Mouse (Mus musculus): ENCODE data around the gene Hbb-bs. TPM values are rescaled to one million over a fixed set of nuclear protein-coding genes. Genes with fewer than 3 reads are reported as not detected.
A peak's percentile ranks its signal among the peaks of the same experiment; 100 is the strongest.
"Not testable (repeated sequence)": the region's sequence is repeated elsewhere in the genome, so short reads cannot be mapped to it uniquely, and the experiment has no call there.

Hbb-bs gene
- total RNA-seq, 2 experiments from 2014 or later, result 24,882 to 31,010 TPM

DNA sequence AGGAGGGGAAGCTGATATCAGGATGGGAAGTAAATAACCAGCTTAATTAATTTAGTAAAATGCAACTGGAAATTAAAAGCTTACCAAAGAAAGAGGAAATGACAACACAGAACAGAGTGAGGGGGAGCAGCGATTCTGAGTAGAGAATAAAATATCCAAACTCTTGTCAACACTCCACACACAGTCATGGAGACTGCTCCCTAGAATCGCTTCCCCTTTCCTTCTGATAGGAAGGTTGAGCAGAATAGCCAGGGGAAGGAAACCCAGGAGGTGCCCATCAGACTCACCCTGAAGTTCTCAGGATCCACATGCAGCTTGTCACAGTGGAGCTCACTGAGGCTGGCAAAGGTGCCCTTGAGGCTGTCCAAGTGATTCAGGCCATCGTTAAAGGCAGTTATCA, 14.7 kb downstream of the Hbb-bs start:
- intact Hi-C loops (cut with DNase I); DNase-seq: not testable (repeated sequence)

DNA sequence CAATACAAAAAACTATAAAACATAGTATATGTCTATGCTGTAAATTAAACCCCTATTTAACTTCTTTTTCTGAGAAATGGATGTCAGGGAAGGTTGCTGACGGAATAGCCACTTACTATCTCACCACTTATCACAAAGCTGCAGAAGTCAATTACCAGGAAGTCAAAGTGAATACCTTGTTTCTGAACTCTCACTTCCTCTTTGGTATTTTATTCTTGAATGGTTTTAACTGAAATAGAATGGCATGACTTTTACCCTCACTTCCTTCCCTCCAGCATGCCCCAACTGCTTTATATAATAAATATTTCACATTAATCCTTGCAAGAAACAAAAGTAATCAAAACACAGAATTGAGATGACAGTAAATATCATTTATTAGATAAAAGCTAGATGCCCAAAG, 15.7 kb downstream of the Hbb-bs start:
- intact Hi-C loops (cut with DNase I), result no loop called here
- no peak for DNase-seq

DNA sequence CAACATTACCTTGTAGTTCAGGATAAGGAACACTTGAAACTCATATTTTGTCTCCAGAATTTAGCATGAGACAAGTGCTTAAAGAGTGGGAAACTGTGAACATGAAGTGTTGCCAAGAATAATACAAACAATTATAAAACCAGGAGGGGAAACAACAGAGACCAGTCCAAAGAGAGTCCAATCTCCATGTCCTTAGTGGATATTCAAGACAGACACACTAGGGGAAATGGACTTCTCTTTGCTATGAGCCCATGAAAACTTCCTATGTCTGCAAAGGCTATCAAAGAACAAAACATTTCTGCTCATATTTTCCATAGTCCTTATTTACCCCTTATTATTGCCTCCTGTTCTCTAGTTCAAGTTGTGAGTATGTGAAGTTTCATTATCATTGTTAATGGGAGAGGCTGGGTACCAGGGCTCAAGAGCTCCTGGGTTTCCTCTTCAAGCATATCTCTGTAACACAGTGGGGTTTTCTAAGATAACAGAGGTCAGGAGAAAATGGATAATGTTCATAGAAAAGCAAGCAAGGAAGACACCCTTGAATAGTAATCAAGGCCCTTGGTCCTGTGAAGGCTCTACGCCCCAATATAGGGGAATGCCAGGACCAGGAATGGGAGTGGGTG, 16.6 kb downstream of the Hbb-bs start:
- DNase-seq, result no peak
- intact Hi-C loops (cut with DNase I), result no loop called here

DNA sequence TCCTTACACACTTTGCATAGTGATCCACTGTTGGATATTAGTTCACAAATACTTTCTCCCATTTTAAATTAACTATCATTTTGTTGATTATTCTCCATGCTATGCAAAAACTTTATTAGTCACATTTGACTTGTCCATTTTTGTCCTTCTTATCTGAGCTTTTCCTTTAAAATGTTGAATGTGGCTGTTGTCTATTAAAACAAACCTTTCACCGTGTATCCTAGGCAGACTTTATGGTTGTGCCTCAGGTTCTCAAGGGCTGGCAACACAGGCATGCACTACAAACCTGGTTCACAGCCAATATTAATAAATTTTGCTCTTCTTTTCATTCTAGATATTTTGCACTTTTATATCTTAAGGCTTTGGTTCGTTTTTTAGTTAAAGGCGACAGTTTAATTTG, 17.1 kb downstream of the Hbb-bs start:
- intact Hi-C loops (cut with DNase I), result no loop called here
- DNase-seq, result no peak

DNA sequence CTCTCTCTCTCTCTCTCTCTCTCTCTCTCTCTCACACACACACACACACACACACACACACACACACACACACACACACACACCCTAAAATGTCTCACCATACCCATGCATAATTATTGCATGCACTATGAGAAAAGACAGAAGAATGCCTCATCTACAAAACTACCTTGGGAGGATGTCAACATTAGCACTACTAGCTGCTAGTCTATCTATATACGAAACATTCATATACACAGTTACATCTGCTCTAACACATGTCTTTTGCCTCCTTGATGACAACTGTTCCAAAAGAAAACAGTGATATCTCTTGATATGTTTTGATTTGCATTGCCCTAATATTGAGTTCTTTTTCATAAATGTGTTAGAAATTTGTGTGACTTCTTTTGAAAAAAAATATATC, 17.6 kb downstream of the Hbb-bs start:
- intact Hi-C loops (cut with DNase I), result no loop called here
- DNase-seq, result no peak

DNA sequence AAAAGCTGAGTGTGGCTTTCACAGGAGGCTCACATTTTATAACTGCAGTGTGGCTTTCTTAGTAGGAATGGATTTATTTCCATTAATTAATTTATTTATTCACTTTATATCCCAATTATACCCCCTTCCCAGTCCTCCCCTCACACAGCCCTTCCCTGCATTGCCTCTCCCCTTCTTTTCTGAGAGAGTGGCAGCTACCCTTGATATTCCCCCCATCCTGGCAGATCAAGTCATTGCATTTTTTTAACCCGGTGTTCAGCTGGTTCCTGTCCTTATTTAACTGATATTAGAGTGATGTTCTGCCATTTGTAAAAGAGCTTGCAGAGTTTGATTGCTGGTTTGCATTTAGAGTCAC, 18.1 kb downstream of the Hbb-bs start:
- intact Hi-C loops (cut with DNase I), result no loop called here

DNA sequence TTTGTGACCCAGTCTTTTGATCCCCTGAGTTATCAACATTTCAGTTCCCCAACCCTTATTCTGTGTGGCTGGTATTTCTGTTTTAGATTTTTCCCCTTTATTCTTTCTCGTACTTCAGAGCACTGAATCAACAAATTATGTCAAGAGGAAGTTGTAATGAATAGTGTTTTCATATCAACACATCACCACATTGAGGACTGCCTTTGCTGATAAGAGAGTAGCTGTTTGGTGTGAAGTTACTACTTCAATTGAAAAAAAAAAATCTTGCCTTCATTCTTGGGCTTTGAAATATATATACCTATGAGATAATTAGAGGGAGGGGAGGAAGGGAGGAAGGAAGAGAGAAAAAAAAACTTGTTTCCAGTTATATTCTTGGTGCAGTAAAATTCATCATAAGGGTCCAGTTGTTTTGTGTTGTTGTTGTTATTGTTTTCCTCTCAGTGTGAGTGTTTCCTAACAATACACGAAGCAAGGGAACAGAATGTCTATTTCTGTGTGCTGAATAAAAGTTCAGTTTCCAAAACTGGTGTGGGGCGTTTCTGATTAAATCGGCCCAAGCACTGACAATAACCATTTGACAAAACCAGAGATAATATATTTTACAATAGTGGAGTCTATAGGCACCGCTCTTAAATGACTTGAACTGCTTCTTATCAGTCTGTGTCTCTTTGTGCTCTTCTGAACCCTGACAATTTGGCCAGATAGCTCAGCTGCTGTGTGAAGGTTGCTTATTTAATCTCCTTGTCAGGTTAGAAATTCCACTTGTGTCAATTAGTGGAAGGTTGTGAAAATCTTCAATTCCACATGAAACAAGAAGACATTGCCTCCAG, 18.7 kb downstream of the Hbb-bs start:
- DNase-seq, result no peak
- intact Hi-C loops (cut with DNase I), result no loop called here

More for the DNA sequence above, 18.1 kb downstream of the Hbb-bs start:
- no peak for DNase-seq

DNA sequence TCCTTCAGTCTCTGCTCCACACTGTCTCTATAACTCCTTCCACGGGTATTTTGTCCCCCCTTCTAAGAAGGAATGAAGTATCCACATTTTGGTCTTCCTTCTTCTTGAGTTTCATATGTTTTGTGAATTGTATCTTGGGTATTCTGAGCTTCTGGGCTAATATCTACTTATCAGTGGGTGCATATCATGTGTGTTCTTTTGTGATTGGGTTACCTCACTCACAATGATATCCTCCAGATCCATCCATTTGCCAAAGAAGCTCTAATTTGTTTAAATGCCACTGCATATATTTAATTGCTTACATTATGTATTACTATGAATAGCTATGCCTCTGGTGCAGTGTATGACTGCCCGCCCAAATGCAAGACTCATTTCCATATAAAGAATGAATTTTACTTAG, 19.8 kb downstream of the Hbb-bs start:
- DNase-seq, result not testable (repeated sequence)

DNA sequence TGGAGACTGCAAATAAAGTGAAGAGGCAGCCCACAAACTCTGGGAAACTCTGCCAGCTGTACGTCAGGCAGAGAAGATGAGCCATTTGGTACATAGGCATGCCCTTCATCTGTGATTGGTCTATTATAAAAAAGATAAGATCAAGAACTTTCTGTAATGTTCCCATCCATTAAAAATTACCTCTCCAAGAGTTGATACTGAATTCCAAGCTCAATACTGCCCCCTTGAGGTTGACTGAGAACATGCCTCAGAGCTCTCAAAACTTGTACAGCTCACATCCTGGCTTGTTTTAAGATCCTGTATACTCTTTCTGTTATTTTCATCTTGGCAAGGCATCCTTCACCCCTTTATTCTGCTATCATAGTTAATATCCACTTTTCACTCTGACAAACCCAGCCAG, 21.0 kb downstream of the Hbb-bs start:
- peak in 1 of 2 experiments; percentile 19 for DNase-seq
- intact Hi-C loops (cut with DNase I), result no loop called here

More for the DNA sequence above, 19.8 kb downstream of the Hbb-bs start:
- intact Hi-C loops (cut with DNase I), result not testable (repeated sequence)

DNA sequence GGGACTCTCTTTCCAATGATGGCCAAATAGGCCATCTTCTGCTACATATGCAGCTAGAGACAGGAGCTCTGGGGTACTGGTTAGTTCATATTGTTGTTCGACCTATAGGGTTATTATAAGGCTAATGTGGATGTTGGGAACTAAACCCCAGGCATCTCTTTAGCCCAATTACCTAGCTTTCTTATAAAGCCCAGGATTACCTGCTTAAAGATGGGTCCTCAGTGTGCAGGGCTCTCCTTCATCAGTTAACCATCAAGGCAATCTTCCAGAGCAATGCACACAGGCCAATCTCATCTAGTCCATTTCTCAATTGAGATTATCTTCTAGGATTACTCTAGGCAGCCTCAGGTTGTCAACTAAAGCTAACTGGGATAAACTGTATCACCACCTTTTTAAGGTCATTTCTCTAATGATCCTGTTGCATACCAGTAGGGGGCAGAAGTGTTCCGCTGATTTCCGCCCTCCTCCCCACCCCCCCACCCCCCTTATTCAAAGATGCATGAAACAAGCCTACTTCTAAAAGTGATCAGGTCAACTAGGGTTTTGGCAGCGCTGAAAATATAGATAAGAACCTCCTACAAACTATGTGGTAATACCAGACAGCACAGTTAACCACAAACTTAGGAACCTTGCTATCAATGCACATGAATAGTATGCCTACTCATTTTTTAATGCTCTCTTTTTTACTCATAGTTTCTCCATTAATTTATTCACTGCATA, 35.1 kb downstream of the Hbb-bs start:
- DNase-seq, result peak in 1 of 2 experiments; percentile 4
- intact Hi-C loops (cut with DNase I), result loop anchor here (5.0 kb wide), 1 partner anchor 149 kb away; the partner anchor contains the start of gene Olfr633

DNA sequence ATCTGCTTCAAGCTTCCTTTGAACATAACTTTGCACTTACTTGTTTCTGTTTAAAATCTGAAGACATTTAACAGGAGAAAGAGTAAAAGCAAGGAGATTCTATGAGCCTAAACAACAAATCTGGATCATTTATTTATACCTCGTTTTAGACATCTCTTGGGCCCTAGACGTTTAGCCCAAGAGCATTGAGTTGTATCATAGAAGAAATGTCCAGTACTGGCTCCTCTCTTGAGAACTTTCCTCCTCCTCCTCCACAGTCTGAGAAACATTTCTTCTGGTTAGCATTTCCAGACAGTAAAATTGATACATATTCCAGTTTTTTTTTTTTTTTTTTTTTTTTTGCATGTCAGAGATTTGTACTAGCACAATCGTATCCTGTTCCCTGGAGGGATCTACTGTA, 36.2 kb downstream of the Hbb-bs start, which contains the start of gene Olfr67:
Gene Olfr67, minus strand, starts transcription at position 101 of the 400 bp plus-strand sequence.
- intact Hi-C loops (cut with DNase I), result loop anchor here (5.0 kb wide), 1 partner anchor 151 kb away; the partner anchor contains the start of gene Olfr633
- no peak for DNase-seq

DNA sequence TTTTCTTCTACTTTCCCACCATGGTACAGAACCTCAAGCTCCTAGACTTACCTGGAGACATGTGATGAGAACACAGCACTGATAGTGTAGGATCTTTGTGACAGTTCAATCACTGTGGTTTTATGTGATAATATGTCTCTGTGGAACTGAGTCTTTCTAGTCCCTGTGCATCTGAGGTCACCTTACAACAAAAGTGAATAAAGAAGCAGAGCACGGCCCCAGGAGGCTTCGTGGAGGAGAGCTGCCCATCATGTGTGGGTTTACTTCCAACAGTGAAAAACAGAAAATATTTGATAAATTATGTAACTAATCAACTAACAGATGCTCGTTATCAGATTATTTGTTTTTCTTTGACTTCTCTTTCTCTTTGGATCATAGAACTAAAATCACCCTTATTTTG, 48.3 kb downstream of the Hbb-bs start, which contains the start of gene Olfr68:
Gene Olfr68, minus strand, starts transcription at position 101 of the 400 bp plus-strand sequence.
- intact Hi-C loops (cut with DNase I), result no loop called here
- no peak for DNase-seq

DNA sequence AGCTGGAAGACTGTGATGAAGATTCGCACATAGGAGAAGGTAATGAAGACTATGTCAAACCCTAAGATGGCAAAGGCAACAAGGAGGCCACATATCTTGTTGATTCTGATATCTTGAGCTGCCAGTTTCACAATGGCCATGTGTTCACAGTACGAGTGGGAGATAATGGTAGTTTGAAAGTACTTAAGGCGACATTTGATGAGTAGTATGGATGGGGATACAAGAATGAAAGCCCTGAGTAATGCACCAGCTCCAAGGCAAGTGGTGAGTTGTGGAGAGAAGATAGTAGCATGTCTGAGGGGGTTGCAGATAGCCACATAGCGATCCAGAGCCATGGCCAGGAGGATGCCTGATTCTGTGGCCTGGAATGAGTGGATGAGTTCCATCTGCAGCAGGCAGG, 50.2 kb downstream of the Hbb-bs start:
- DNase-seq; intact Hi-C loops (cut with DNase I): not testable (repeated sequence)

Other genes with a start within 250 kb of the Hbb-bs start
- not detected for gene Olfr618, start 238.0 kb downstream of the Hbb-bs start, total RNA-seq (2021)
- gene Olfr619, start 227.5 kb downstream of the Hbb-bs start, total RNA-seq (2021), result not detected
- gene Olfr620, start 215.6 kb downstream of the Hbb-bs start, total RNA-seq (2021), result not detected
- gene Olfr622, start 185.4 kb downstream of the Hbb-bs start, total RNA-seq (2021), result not detected
- gene Olfr623, start 164.4 kb downstream of the Hbb-bs start, total RNA-seq (2021), result not detected
- not detected for gene Olfr624, start 156.9 kb downstream of the Hbb-bs start, total RNA-seq (2021)
- not detected for gene Olfr625-ps1, start 145.4 kb downstream of the Hbb-bs start, total RNA-seq (2021)
- gene Olfr243, start 113.4 kb downstream of the Hbb-bs start, total RNA-seq (2021), result not detected
- not detected for gene Olfr628, start 97.7 kb downstream of the Hbb-bs start, total RNA-seq (2021)
- gene Olfr629, start 83.2 kb downstream of the Hbb-bs start, total RNA-seq (2021), result not detected
- not detected for gene Olfr630, start 70.8 kb downstream of the Hbb-bs start, total RNA-seq (2021)
- not detected for gene Olfr69, start 56.5 kb downstream of the Hbb-bs start, total RNA-seq (2021)
- gene Olfr68, start 48.4 kb downstream of the Hbb-bs start, total RNA-seq (2021), result not detected
- gene Olfr67, start 36.3 kb downstream of the Hbb-bs start, total RNA-seq (2021), result not detected
- 1,000 to 10,000 TPM; 2,822 to 3,799 TPM for gene Hbb-bt, start 14.1 kb downstream of the Hbb-bs start, total RNA-seq (2021)
- gene Hbb-bh2, start 12.4 kb upstream of the Hbb-bs start, total RNA-seq (2021), result not detected
- gene Hbb-bh1, start 15.1 kb upstream of the Hbb-bs start, total RNA-seq (2021), result not detected
- not detected for gene Hbb-y, start 25.1 kb upstream of the Hbb-bs start, total RNA-seq (2021)
- gene Olfr66, start 58.2 kb upstream of the Hbb-bs start, total RNA-seq (2021), result not detected
- not detected for gene Olfr64, start 66.4 kb upstream of the Hbb-bs start, total RNA-seq (2021)
- gene Olfr65, start 75.4 kb upstream of the Hbb-bs start, total RNA-seq (2021), result not detected
- not detected for gene Olfr631, start 100.7 kb upstream of the Hbb-bs start, total RNA-seq (2021)
- gene Olfr632, start 106.3 kb upstream of the Hbb-bs start, total RNA-seq (2021), result not detected
- not detected for gene Olfr633, start 116.3 kb upstream of the Hbb-bs start, total RNA-seq (2021)
- not detected for gene Olfr635, start 143.1 kb upstream of the Hbb-bs start, total RNA-seq (2021)
- gene Olfr638, start 170.7 kb upstream of the Hbb-bs start, total RNA-seq (2021), result not detected
- gene Olfr639, start 189.2 kb upstream of the Hbb-bs start, total RNA-seq (2021), result not detected
- gene Olfr640, start 197.5 kb upstream of the Hbb-bs start, total RNA-seq (2021), result not detected
- gene Olfr641, start 207.3 kb upstream of the Hbb-bs start, total RNA-seq (2021), result not detected
- not detected for gene Olfr642, start 224.6 kb upstream of the Hbb-bs start, total RNA-seq (2021)
- not detected for gene 4930516K23Rik, start 233.3 kb upstream of the Hbb-bs start, total RNA-seq (2021)
- gene Olfr644, start 243.8 kb upstream of the Hbb-bs start, total RNA-seq (2021), result not detected